Mouse (Mus musculus) liver, adult 2 months (tissue): ENCODE results near the gene Stk32b.

ENCODE experiments used
- CTCF ChIP-seq: fragments of 200-500 bp; IDR thresholded peaks from 2 replicates; pipeline ENCODE4 v1.5.1; 2011; ENCODE audit warnings: low read depth, low read length, control low read depth
- POLR2A ChIP-seq: fragments of 200-500 bp; IDR thresholded peaks from 2 replicates; pipeline ENCODE4 v1.6.1; 2011; ENCODE audit warnings: low read length, control low read depth; ENCODE audit not compliant: insufficient read depth; ENCODE audit errors: extremely low read depth

GRCm38 (mm10) chr5:37664962-37665361 lies 52.0 kb downstream of the Stk32b start:
- TF ChIP-seq CTCF, result no peak
- no peak for TF ChIP-seq POLR2A
